Mouse (Mus musculus): Measurements from ENCODE around the gene Mgarp. TPM values are rescaled to one million over a fixed set of nuclear protein-coding genes. Genes with fewer than 3 reads are reported as not detected.

Mgarp gene
- total RNA-seq, 1 experiment = 12.5 TPM

- Histone ChIP-seq H3K27ac (ENCODE audit: insufficient read depth, low read depth, low read length, poor library complexity, severe bottlenecking) (no peak overlapping the region), H3K9me3 (ENCODE audit: control insufficient read depth, insufficient read depth, low read depth, low read length) (no peaks in the 10 kb centered on the region), H3K9ac (ENCODE audit: insufficient read depth, low read depth, low read length, poor library complexity, severe bottlenecking) (no peak overlapping the region), H3K36me3 (ENCODE audit: control insufficient read depth, insufficient read depth, low read length, poor library complexity, severe bottlenecking) (no peaks in the 10 kb centered on the region), H3K4me3 (ENCODE audit: insufficient read depth in 1 of 2, low read depth in 1 of 2, low read length in 2 of 2, poor library complexity in 1 of 2, severe bottlenecking in 1 of 2) (no peak overlapping the region), H3K4me1 (ENCODE audit: control insufficient read depth in 2 of 2, insufficient read depth in 2 of 2, low read length in 2 of 2, poor library complexity in 1 of 2) (peaks cover 3 to 4% of the 10 kb centered on the region in 2 experiments; a peak in 2 of 4 replicates)
- DNase-seq (ENCODE audit: low read depth, low spot score) = no peak
- in situ Hi-C loops (cut with MboI; ENCODE audit: low sequenced_read_pairs in 2 of 2, unreplicated experiment in 2 of 2) = no loop called here
- TF ChIP-seq MAFK (IDR thresholded peaks at IDR 0.05; ENCODE audit: insufficient read depth, low read depth, low read length) (no peak), ZC3H11A (IDR thresholded peaks at IDR 0.05; ENCODE audit: borderline replicate concordance, low read depth, low read length) (no peak), ZNF384 (IDR thresholded peaks at IDR 0.05; ENCODE audit: low read depth, low read length) (no peak), CHD2 (IDR thresholded peaks at IDR 0.05; ENCODE audit: low read depth, low read length) (no peak), HCFC1 (IDR thresholded peaks at IDR 0.05; ENCODE audit: borderline replicate concordance, insufficient read depth, low read length) (no peak)
Observed at GRCm38 (mm10) chr3:51412457-51412856, 15.9 kb upstream of the Mgarp start.

GRCm38 (mm10) chr3:51408561-51409183 is 12.1 kb upstream of the Mgarp start, which contains the start of gene Ndufc1:
Ndufc1 (minus strand) TSS chr3:51408988.
- peaks cover 8% of the 10 kb centered on the region for H3K36me3 ChIP-seq (ENCODE audit: control insufficient read depth, insufficient read depth, low read length, poor library complexity, severe bottlenecking)
- peak within 1 kb of the TSS; percentile 92 for H3K9ac ChIP-seq (ENCODE audit: insufficient read depth, low read depth, low read length, poor library complexity, severe bottlenecking)
- peak within 1 kb of the TSS; percentile 87 to 97 for H3K4me3 ChIP-seq (ENCODE audit: insufficient read depth in 1 of 2, low read depth in 1 of 2, low read length in 2 of 2, poor library complexity in 1 of 2, severe bottlenecking in 1 of 2)
- TF ChIP-seq HCFC1 (IDR thresholded peaks at IDR 0.05; ENCODE audit: borderline replicate concordance, insufficient read depth, low read length) (peak; percentile 67; the same call in 1 of the 2 replicates), CHD2 (IDR thresholded peaks at IDR 0.05; ENCODE audit: low read depth, low read length) (no peak)
- DNase-seq (ENCODE audit: low read depth, low spot score) = peak; percentile 92
- peak within 1 kb of the TSS; percentile 86 for H3K27ac ChIP-seq (ENCODE audit: insufficient read depth, low read depth, low read length, poor library complexity, severe bottlenecking)
- H3K9me3 ChIP-seq (ENCODE audit: control insufficient read depth, insufficient read depth, low read depth, low read length) = no peaks in the 10 kb centered on the region
- H3K4me1 ChIP-seq (ENCODE audit: control insufficient read depth in 2 of 2, insufficient read depth in 2 of 2, low read length in 2 of 2, poor library complexity in 1 of 2) = peaks cover 1 to 5% of the 10 kb centered on the region in 2 experiments; a peak in 2 of 4 replicates
- in situ Hi-C loops (cut with MboI; ENCODE audit: low sequenced_read_pairs in 2 of 2, unreplicated experiment in 2 of 2) = no loop called here

GRCm38 (mm10) chr3:51407870-51408560 is 11.5 kb upstream of the Mgarp start:
- no peak for TF ChIP-seq MAFK (IDR thresholded peaks at IDR 0.05; ENCODE audit: insufficient read depth, low read depth, low read length)
- TF ChIP-seq HCFC1 (IDR thresholded peaks at IDR 0.05; ENCODE audit: borderline replicate concordance, insufficient read depth, low read length) = no peak
- Histone ChIP-seq H3K36me3 (ENCODE audit: control insufficient read depth, insufficient read depth, low read length, poor library complexity, severe bottlenecking) (peaks cover 8% of the 10 kb centered on the region), H3K27ac (ENCODE audit: insufficient read depth, low read depth, low read length, poor library complexity, severe bottlenecking) (peak overlapping the region; percentile 86), H3K4me3 (ENCODE audit: insufficient read depth in 1 of 2, low read depth in 1 of 2, low read length in 2 of 2, poor library complexity in 1 of 2, severe bottlenecking in 1 of 2) (peak overlapping the region; percentile 87 to 97), H3K9me3 (ENCODE audit: control insufficient read depth, insufficient read depth, low read depth, low read length) (no peaks in the 10 kb centered on the region), H3K9ac (ENCODE audit: insufficient read depth, low read depth, low read length, poor library complexity, severe bottlenecking) (peak overlapping the region; percentile 92), H3K4me1 (ENCODE audit: control insufficient read depth in 2 of 2, insufficient read depth in 2 of 2, low read length in 2 of 2, poor library complexity in 1 of 2) (peaks cover 0 to 5% of the 10 kb centered on the region in 2 experiments; a peak in 2 of 4 replicates)
- in situ Hi-C loops (cut with MboI; ENCODE audit: low sequenced_read_pairs in 2 of 2, unreplicated experiment in 2 of 2) = no loop called here
- DNase-seq (ENCODE audit: low read depth, low spot score) = no peak

GRCm38 (mm10) chr3:51402628-51403027 is 6.1 kb upstream of the Mgarp start:
- DNase-seq (ENCODE audit: low read depth, low spot score) = no peak
- Histone ChIP-seq H3K4me3 (ENCODE audit: insufficient read depth in 1 of 2, low read depth in 1 of 2, low read length in 2 of 2, poor library complexity in 1 of 2, severe bottlenecking in 1 of 2) (no peak overlapping the region), H3K4me1 (ENCODE audit: control insufficient read depth in 2 of 2, insufficient read depth in 2 of 2, low read length in 2 of 2, poor library complexity in 1 of 2) (peaks cover 10% of the 10 kb centered on the region in 2 experiments; a peak in 3 of 4 replicates), H3K36me3 (ENCODE audit: control insufficient read depth, insufficient read depth, low read length, poor library complexity, severe bottlenecking) (peaks cover 11% of the 10 kb centered on the region), H3K27ac (ENCODE audit: insufficient read depth, low read depth, low read length, poor library complexity, severe bottlenecking) (no peak overlapping the region), H3K9ac (ENCODE audit: insufficient read depth, low read depth, low read length, poor library complexity, severe bottlenecking) (no peak overlapping the region), H3K9me3 (ENCODE audit: control insufficient read depth, insufficient read depth, low read depth, low read length) (no peaks in the 10 kb centered on the region)
- TF ChIP-seq CHD2 (IDR thresholded peaks at IDR 0.05; ENCODE audit: low read depth, low read length) = no peak
- no peak for TF ChIP-seq MAFK (IDR thresholded peaks at IDR 0.05; ENCODE audit: insufficient read depth, low read depth, low read length)
- TF ChIP-seq ZC3H11A (IDR thresholded peaks at IDR 0.05; ENCODE audit: borderline replicate concordance, low read depth, low read length) = no peak
- no peak for TF ChIP-seq HCFC1 (IDR thresholded peaks at IDR 0.05; ENCODE audit: borderline replicate concordance, insufficient read depth, low read length)
- TF ChIP-seq ZNF384 (IDR thresholded peaks at IDR 0.05; ENCODE audit: low read depth, low read length) = no peak
- in situ Hi-C loops (cut with MboI; ENCODE audit: low sequenced_read_pairs in 2 of 2, unreplicated experiment in 2 of 2) = no loop called here

Data from ES-E14 (cell line).